In genomic region chr7:123030709-123031181, GRCm38 (mm10) we compare ENCODE assay signal across 8 mouse cellular contexts.
DNase-seq lines count a peak whose midpoint lies in the region; ATAC-seq and TF ChIP-seq lines count a peak whose summit lies in the region.

No protein-coding gene starts in this region.

- peak overlapping the region; percentile 10; the same call in 1 of the 2 replicates for H3K27ac ChIP-seq in gastrocnemius, adult 2 months

- peak; percentile 66 for ATAC-seq in frontal cortex, adult (ENCODE audit: low TSS enrichment)

- DNase-seq in gastrocnemius, adult 2 months: peak; percentile 23
- DNase-seq in gastrocnemius, postnatal 36 days: no peak
- peak; percentile 58 for DNase-seq in cerebellum, adult 8-10 months
- DNase-seq in induced T-regulatory cell, adult 2 months (ENCODE audit: low read depth): peak; percentile 59
- DNase-seq in left cerebral cortex, adult 18-20 months (ENCODE audit: low spot score in 2 of 2): peak; percentile 66 to 68
- peak; percentile 42 for DNase-seq in lung, postnatal 25 days (ENCODE audit: low spot score)
- DNase-seq in right cerebral cortex, postnatal 10 days (ENCODE audit: low spot score in 2 of 2): peak; percentile 87 to 92

- H3K4me3 ChIP-seq in gastrocnemius, adult 2 months: peak overlapping the region; percentile 69

- intact Hi-C loops in gastrocnemius, adult 2 months (cut with DNase I): no loop called here
- intact Hi-C loops in gastrocnemius, postnatal 36 days (cut with DNase I): no loop called here

- no peak for TF ChIP-seq CTCF in gastrocnemius, adult 2 months (IDR thresholded peaks at IDR 0.05)

Comparison
In these comparisons a context has a peak if more than half of its experiments do, and no peak if none do; other contexts are left out.
1. DNase-seq: peak in gastrocnemius, adult 2 months (single experiment), cerebellum, adult 8-10 months (single experiment), induced T-regulatory cell, adult 2 months (single experiment), left cerebral cortex, adult 18-20 months (2 of 2), lung, postnatal 25 days (single experiment) and right cerebral cortex, postnatal 10 days (2 of 2); none in gastrocnemius, postnatal 36 days (0 of 2).